Mouse (Mus musculus) spleen, postnatal 10 days (tissue): ENCODE data around the gene Pigk.
"Not testable (repeated sequence)": the region's sequence is repeated elsewhere in the genome, so short reads cannot be mapped to it uniquely, and the experiment has no call there.

Source experiments
- DNase-seq, 2 experiments: peaks; one replicate each; pipeline ENCODE4 v3.0.0; 2021 to 2022; ENCODE audit warnings: low spot score in 2 of 2

Gene Pigk

GRCm38 (mm10) chr3:152764516-152765312 is 50.8 kb downstream of the Pigk start:
- no peak for DNase-seq

- no peak for DNase-seq
Measured at GRCm38 (mm10) chr3:152767485-152767884, 53.6 kb downstream of the Pigk start.

GRCm38 (mm10) chr3:152770056-152770455 is 56.2 kb downstream of the Pigk start:
- no peak for DNase-seq

GRCm38 (mm10) chr3:152776363-152776762 is 62.5 kb downstream of the Pigk start:
- DNase-seq = no peak

- no peak for DNase-seq
Measured at GRCm38 (mm10) chr3:152776872-152777540, 63.1 kb downstream of the Pigk start.

- no peak for DNase-seq
Measured at GRCm38 (mm10) chr3:152779819-152780218, 65.9 kb downstream of the Pigk start.

GRCm38 (mm10) chr3:152783792-152784191 is 69.9 kb downstream of the Pigk start:
- peak; percentile 47 to 82 for DNase-seq

- not testable (repeated sequence) for DNase-seq
Measured at GRCm38 (mm10) chr3:152784353-152784752, 70.5 kb downstream of the Pigk start.

GRCm38 (mm10) chr3:152788301-152788953 is 74.5 kb downstream of the Pigk start:
- DNase-seq = not testable (repeated sequence)

GRCm38 (mm10) chr3:152792601-152793000 is 78.7 kb downstream of the Pigk start:
- DNase-seq = no peak

GRCm38 (mm10) chr3:152793006-152793405 is 79.1 kb downstream of the Pigk start:
- no peak for DNase-seq

- DNase-seq = no peak
Measured at GRCm38 (mm10) chr3:152796216-152796615, 82.3 kb downstream of the Pigk start.

- DNase-seq = no peak
Measured at GRCm38 (mm10) chr3:152797354-152797753, 83.5 kb downstream of the Pigk start.

GRCm38 (mm10) chr3:152799738-152800431 is 86.0 kb downstream of the Pigk start:
- DNase-seq = peak in 1 of 2 experiments; percentile 23

GRCm38 (mm10) chr3:152813905-152814304 is 100.0 kb downstream of the Pigk start:
- DNase-seq = no peak

- DNase-seq = no peak
Measured at GRCm38 (mm10) chr3:152815110-152815509, 101.2 kb downstream of the Pigk start.

- no peak for DNase-seq
Measured at GRCm38 (mm10) chr3:152820406-152820805, 106.5 kb downstream of the Pigk start.

GRCm38 (mm10) chr3:152821202-152821601 is 107.3 kb downstream of the Pigk start:
- peak; percentile 11 to 58 for DNase-seq

GRCm38 (mm10) chr3:152831377-152831776 is 117.5 kb downstream of the Pigk start:
- no peak for DNase-seq

- no peak for DNase-seq
Measured at GRCm38 (mm10) chr3:152831974-152832373, 118.1 kb downstream of the Pigk start.

GRCm38 (mm10) chr3:152832436-152832835 is 118.5 kb downstream of the Pigk start:
- no peak for DNase-seq

- DNase-seq = no peak
Measured at GRCm38 (mm10) chr3:152837407-152837806, 123.5 kb downstream of the Pigk start.
